Mouse (Mus musculus): ENCODE data around the gene Suclg1.

The Suclg1 gene

GRCm38 (mm10) chr6:73269374-73269773, 21.2 kb downstream of the Suclg1 start:
- TF ChIP-seq GATA4 (IDR thresholded peaks at IDR 0.05; ENCODE audit: insufficient replicate concordance, low read length) = no peak

- no peak for TF ChIP-seq GATA4 (IDR thresholded peaks at IDR 0.05; ENCODE audit: insufficient replicate concordance, low read length)
These were observed 23.4 kb downstream of the Suclg1 start for GRCm38 (mm10) chr6:73271546-73272091.

- no peak for TF ChIP-seq GATA4 (IDR thresholded peaks at IDR 0.05; ENCODE audit: insufficient replicate concordance, low read length)
These were observed 26.8 kb downstream of the Suclg1 start for GRCm38 (mm10) chr6:73275002-73275401.

- no peak for TF ChIP-seq GATA4 (IDR thresholded peaks at IDR 0.05; ENCODE audit: insufficient replicate concordance, low read length)
These were observed 31.5 kb downstream of the Suclg1 start for GRCm38 (mm10) chr6:73279681-73280080.

- TF ChIP-seq GATA4 (IDR thresholded peaks at IDR 0.05; ENCODE audit: insufficient replicate concordance, low read length) = no peak
These were observed 32.4 kb downstream of the Suclg1 start for GRCm38 (mm10) chr6:73280546-73281115.

GRCm38 (mm10) chr6:73286326-73286725, 38.1 kb downstream of the Suclg1 start:
- TF ChIP-seq GATA4 (IDR thresholded peaks at IDR 0.05; ENCODE audit: insufficient replicate concordance, low read length) = no peak

- TF ChIP-seq GATA4 (IDR thresholded peaks at IDR 0.05; ENCODE audit: insufficient replicate concordance, low read length) = no peak
These were observed 58.7 kb downstream of the Suclg1 start for GRCm38 (mm10) chr6:73306837-73307236.

GRCm38 (mm10) chr6:73308685-73309520, 60.7 kb downstream of the Suclg1 start:
- no peak for TF ChIP-seq GATA4 (IDR thresholded peaks at IDR 0.05; ENCODE audit: insufficient replicate concordance, low read length)

GRCm38 (mm10) chr6:73311335-73311734, 63.2 kb downstream of the Suclg1 start:
- no peak for TF ChIP-seq GATA4 (IDR thresholded peaks at IDR 0.05; ENCODE audit: insufficient replicate concordance, low read length)

GRCm38 (mm10) chr6:73311786-73312185, 63.6 kb downstream of the Suclg1 start:
- TF ChIP-seq GATA4 (IDR thresholded peaks at IDR 0.05; ENCODE audit: insufficient replicate concordance, low read length) = no peak

- no peak for TF ChIP-seq GATA4 (IDR thresholded peaks at IDR 0.05; ENCODE audit: insufficient replicate concordance, low read length)
These were observed 66.9 kb downstream of the Suclg1 start for GRCm38 (mm10) chr6:73314923-73315603.

- no peak for TF ChIP-seq GATA4 (IDR thresholded peaks at IDR 0.05; ENCODE audit: insufficient replicate concordance, low read length)
These were observed 74.1 kb downstream of the Suclg1 start for GRCm38 (mm10) chr6:73322306-73322705.
